Mouse (Mus musculus): Measurements from ENCODE around the gene Gm20388. TPM values are rescaled to one million over a fixed set of nuclear protein-coding genes. Genes with fewer than 3 reads are reported as not detected.

The Gm20388 gene
- polyA plus RNA-seq, 2 experiments = 8.5 TPM; not detected in 1

GRCm38 (mm10) chr8:119918155-119918567 is 7.5 kb downstream of the Gm20388 start:
- Histone ChIP-seq H3K27me3 (ENCODE audit: control insufficient read depth, insufficient read depth, low read length) (no peaks in the 10 kb centered on the region), H3K4me2 (ENCODE audit: low read depth) (peak overlapping the region; percentile 96), H3K36me3 (replicated peaks; ENCODE audit: control insufficient read depth, insufficient read depth, low read depth) (peaks cover 2% of the 10 kb centered on the region; the same call in 1 of the 2 replicates), H3K9me3 (ENCODE audit: control insufficient read depth, low read length) (no peaks in the 10 kb centered on the region), H3K9ac (replicated peaks) (peak overlapping the region; percentile 66), H3K4me1 (replicated peaks; ENCODE audit: control insufficient read depth in 2 of 2, insufficient read depth in 2 of 2, low read length in 1 of 2) (peaks cover 67 to 76% of the 10 kb centered on the region in 2 experiments), H3K27ac (peak overlapping the region; percentile 93), H3K4me3 (ENCODE audit: insufficient read depth in 1 of 2, low read depth in 2 of 2, low read length in 2 of 2) (peak overlapping the region; percentile 37 to 62; a peak in 3 of 4 replicates)
- 7% methylated on average over 1 of the region's 1 CpGs for WGBS (ENCODE audit: insufficient replicate concordance)
- DNase-seq (ENCODE audit: low read depth in 3 of 3, low spot score in 3 of 3) (peak; percentile 78 to 83 (median 79)), ATAC-seq (ENCODE audit: insufficient read depth) (peak; percentile 98)
- TF ChIP-seq EP300 (IDR thresholded peaks at IDR 0.05; ENCODE audit: low read depth) (peak; percentile 86), CTCF (IDR thresholded peaks at IDR 0.05; ENCODE audit: low read depth) (no peak)

- no peak for DNase-seq (ENCODE audit: low read depth in 3 of 3, low spot score in 3 of 3)
- Histone ChIP-seq H3K4me2 (ENCODE audit: low read depth) (no peak overlapping the region), H3K27me3 (ENCODE audit: control insufficient read depth, insufficient read depth, low read length) (no peaks in the 10 kb centered on the region), H3K4me3 (ENCODE audit: insufficient read depth in 1 of 2, low read depth in 2 of 2, low read length in 2 of 2) (no peak overlapping the region), H3K9me3 (ENCODE audit: control insufficient read depth, low read length) (no peaks in the 10 kb centered on the region), H3K9ac (replicated peaks) (no peak overlapping the region), H3K27ac (no peak overlapping the region), H3K4me1 (replicated peaks; ENCODE audit: control insufficient read depth in 2 of 2, insufficient read depth in 2 of 2, low read length in 1 of 2) (peaks cover 30 to 52% of the 10 kb centered on the region in 2 experiments), H3K36me3 (replicated peaks; ENCODE audit: control insufficient read depth, insufficient read depth, low read depth) (peaks cover 2% of the 10 kb centered on the region; the same call in 1 of the 2 replicates)
- WGBS (ENCODE audit: insufficient replicate concordance) = 81% methylated on average over 5 of the region's 5 CpGs
- ATAC-seq (ENCODE audit: insufficient read depth) = no peak
- TF ChIP-seq EP300 (IDR thresholded peaks at IDR 0.05; ENCODE audit: low read depth) (no peak), CTCF (IDR thresholded peaks at IDR 0.05; ENCODE audit: low read depth) (no peak)
Observed at GRCm38 (mm10) chr8:119923259-119923658, 12.6 kb downstream of the Gm20388 start.

GRCm38 (mm10) chr8:119925428-119925827 is 14.8 kb downstream of the Gm20388 start:
- TF ChIP-seq CTCF (IDR thresholded peaks at IDR 0.05; ENCODE audit: low read depth) (no peak), EP300 (IDR thresholded peaks at IDR 0.05; ENCODE audit: low read depth) (no peak)
- DNase-seq (ENCODE audit: low read depth in 3 of 3, low spot score in 3 of 3) = no peak
- Histone ChIP-seq H3K9me3 (ENCODE audit: control insufficient read depth, low read length) (no peaks in the 10 kb centered on the region), H3K4me2 (ENCODE audit: low read depth) (no peak overlapping the region), H3K27ac (no peak overlapping the region), H3K4me3 (ENCODE audit: insufficient read depth in 1 of 2, low read depth in 2 of 2, low read length in 2 of 2) (no peak overlapping the region), H3K27me3 (ENCODE audit: control insufficient read depth, insufficient read depth, low read length) (no peaks in the 10 kb centered on the region), H3K4me1 (replicated peaks; ENCODE audit: control insufficient read depth in 2 of 2, insufficient read depth in 2 of 2, low read length in 1 of 2) (peaks cover 15 to 36% of the 10 kb centered on the region in 2 experiments), H3K36me3 (replicated peaks; ENCODE audit: control insufficient read depth, insufficient read depth, low read depth) (no peaks in the 10 kb centered on the region; the same call in 1 of the 2 replicates), H3K9ac (replicated peaks) (no peak overlapping the region)
- 81% methylated on average over 4 of the region's 4 CpGs for WGBS (ENCODE audit: insufficient replicate concordance)
- ATAC-seq (ENCODE audit: insufficient read depth) = no peak

- WGBS (ENCODE audit: insufficient replicate concordance) = 22% methylated on average over 2 of the region's 2 CpGs
- TF ChIP-seq CTCF (IDR thresholded peaks at IDR 0.05; ENCODE audit: low read depth) (peak; percentile 62), EP300 (IDR thresholded peaks at IDR 0.05; ENCODE audit: low read depth) (no peak)
- Histone ChIP-seq H3K9me3 (ENCODE audit: control insufficient read depth, low read length) (no peaks in the 10 kb centered on the region), H3K27me3 (ENCODE audit: control insufficient read depth, insufficient read depth, low read length) (no peaks in the 10 kb centered on the region), H3K9ac (replicated peaks) (no peak overlapping the region), H3K27ac (no peak overlapping the region; the same call in 1 of the 2 replicates), H3K36me3 (replicated peaks; ENCODE audit: control insufficient read depth, insufficient read depth, low read depth) (no peaks in the 10 kb centered on the region; the same call in 1 of the 2 replicates), H3K4me1 (replicated peaks; ENCODE audit: control insufficient read depth in 2 of 2, insufficient read depth in 2 of 2, low read length in 1 of 2) (peaks cover 4 to 26% of the 10 kb centered on the region in 2 experiments), H3K4me2 (ENCODE audit: low read depth) (no peak overlapping the region), H3K4me3 (ENCODE audit: insufficient read depth in 1 of 2, low read depth in 2 of 2, low read length in 2 of 2) (no peak overlapping the region)
- DNase-seq (ENCODE audit: low read depth in 3 of 3, low spot score in 3 of 3) (no peak), ATAC-seq (ENCODE audit: insufficient read depth) (no peak; the same call in 1 of the 2 replicates)
Observed at GRCm38 (mm10) chr8:119926474-119926873, 15.8 kb downstream of the Gm20388 start.

GRCm38 (mm10) chr8:119927422-119928092 is 16.9 kb downstream of the Gm20388 start:
- H3K4me2 ChIP-seq (ENCODE audit: low read depth) = no peak overlapping the region
- H3K36me3 ChIP-seq (replicated peaks; ENCODE audit: control insufficient read depth, insufficient read depth, low read depth) = peaks cover 6% of the 10 kb centered on the region
- no peaks in the 10 kb centered on the region for H3K9me3 ChIP-seq (ENCODE audit: control insufficient read depth, low read length)
- peak in 1 of 3 experiments; percentile 44 for DNase-seq (ENCODE audit: low read depth in 3 of 3, low spot score in 3 of 3)
- 53% methylated on average over 6 of the region's 6 CpGs for WGBS (ENCODE audit: insufficient replicate concordance)
- H3K9ac ChIP-seq (replicated peaks) = no peak overlapping the region
- ATAC-seq (ENCODE audit: insufficient read depth) = peak; percentile 75
- no peak overlapping the region for H3K4me3 ChIP-seq (ENCODE audit: insufficient read depth in 1 of 2, low read depth in 2 of 2, low read length in 2 of 2)
- peaks cover 3 to 18% of the 10 kb centered on the region in 2 experiments; a peak in 3 of 4 replicates for H3K4me1 ChIP-seq (replicated peaks; ENCODE audit: control insufficient read depth in 2 of 2, insufficient read depth in 2 of 2, low read length in 1 of 2)
- H3K27ac ChIP-seq = no peak overlapping the region; the same call in 1 of the 2 replicates
- TF ChIP-seq CTCF (IDR thresholded peaks at IDR 0.05; ENCODE audit: low read depth) (peak; percentile 91), EP300 (IDR thresholded peaks at IDR 0.05; ENCODE audit: low read depth) (no peak)
- H3K27me3 ChIP-seq (ENCODE audit: control insufficient read depth, insufficient read depth, low read length) = no peaks in the 10 kb centered on the region

Data from liver, embryonic 14.5 days (tissue).